Mouse (Mus musculus) kidney, postnatal 14 days (tissue): ENCODE results near the gene Tcerg1l.

Experiments
- DNase-seq: peaks from one replicate; pipeline ENCODE4 v3.0.0; 2022; ENCODE audit warnings: mixed read lengths

The Tcerg1l gene

DNA sequence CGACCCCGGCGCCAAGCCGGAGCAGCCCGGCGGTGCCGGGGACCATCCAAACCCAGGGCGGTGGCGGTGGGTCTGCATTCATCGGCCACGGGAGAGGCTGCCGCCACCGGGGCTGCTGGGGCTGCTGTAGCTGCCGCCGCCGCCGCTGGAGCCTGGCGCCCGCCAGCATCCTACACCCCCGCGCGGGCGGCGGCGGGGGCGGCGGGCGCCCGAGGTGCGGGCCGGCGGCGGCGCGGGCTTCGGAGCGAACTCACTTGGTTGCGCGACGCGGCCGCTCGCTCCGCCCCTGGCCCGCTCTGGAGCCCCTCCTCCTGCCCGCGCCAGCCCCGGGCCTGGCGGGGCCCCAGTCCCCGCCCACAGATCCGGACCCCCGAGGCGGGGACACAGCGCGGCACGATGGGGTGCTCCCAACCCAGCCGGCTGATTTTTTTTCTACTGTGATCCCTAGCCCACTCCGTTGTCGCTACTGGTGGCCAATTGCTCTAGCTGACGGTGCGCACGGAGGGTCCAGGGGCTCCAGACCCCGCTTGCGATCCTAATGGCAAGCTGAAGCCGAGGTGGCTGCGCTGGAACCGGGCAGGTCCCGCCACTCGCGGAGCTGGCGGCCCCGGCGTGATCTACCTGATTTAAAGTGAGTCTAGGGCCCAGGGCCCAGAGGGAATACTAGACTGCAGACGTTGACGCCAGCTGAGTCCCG, at the start of gene Tcerg1l:
Tcerg1l (minus strand) TSS at position 246 of the 697 bp plus-strand sequence.
- peak; percentile 10 for DNase-seq

DNA sequence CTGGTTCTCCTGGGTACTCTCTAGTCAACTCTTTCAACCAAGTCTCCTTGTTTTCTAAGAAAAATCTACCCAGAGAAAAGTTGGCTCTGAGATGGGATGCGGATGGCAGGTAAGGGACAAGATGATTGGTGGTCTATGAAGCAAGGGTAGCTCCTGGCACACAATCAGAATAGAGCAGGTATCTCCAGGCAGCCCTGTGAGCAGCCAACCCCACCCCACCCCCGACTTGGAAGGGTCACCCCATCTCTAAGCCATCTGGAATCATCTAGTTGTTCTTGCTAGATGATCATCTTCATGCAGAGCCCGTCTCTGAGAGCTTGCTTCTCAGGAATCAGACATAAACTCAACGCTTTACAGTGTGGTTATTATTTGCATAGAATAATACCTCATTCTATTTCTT, 44.6 kb upstream of the Tcerg1l start:
- no peak for DNase-seq

DNA sequence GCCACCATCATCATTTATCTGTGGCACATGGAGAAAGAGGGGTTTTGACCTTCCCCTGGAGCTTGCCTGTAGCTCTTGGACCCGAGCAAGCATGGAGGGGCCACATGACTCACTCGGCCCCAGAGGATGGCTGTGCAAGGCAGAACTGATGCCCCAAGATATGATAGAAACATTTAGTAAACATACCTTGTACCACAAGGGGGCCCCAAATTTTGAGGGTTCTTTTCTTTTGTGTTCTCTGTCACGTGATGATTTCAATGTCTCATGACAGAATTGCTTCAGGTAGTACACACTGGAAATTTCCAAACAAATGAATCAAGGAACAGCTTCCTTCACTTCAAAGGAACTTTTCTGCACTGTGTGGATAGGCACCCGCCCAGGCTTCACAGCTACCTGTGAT, 35.0 kb upstream of the Tcerg1l start:
- no peak for DNase-seq

DNA sequence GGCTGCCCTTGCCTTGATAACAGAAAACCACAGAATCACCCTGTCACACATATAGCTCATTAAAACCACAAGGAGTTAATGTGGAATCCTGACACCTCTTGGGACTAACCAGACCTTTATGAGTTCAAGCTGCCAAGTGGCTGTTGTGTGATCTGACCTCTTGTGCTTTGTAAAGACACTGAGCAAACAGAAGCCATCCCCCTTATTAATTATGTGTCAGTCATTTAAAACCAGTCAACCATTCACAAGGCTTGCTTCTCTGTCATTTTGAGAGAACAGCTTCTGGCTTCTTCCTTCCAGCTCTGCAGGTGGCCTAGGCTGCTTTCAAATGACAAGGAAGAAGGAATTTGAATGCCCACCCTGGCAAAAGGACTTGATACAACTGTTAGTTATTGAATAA, 33.9 kb upstream of the Tcerg1l start:
- no peak for DNase-seq

DNA sequence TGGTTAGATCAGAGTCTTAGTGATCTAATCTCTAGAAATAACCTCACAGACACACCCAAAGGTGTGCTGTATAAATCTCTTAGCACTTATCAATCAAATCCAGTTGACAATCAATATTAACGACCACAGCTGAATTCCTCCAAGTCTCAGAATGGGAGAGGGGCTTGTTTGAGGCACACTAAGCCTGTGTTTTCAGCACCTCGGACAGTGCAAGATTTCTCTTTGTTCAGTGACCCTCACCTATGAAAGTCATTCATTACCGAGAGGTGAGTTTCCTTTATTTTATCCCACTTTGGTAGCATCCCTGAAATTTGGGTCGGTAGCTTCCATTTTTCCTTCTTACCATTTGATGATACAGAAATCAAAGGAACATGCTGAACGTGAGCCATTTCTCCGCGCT, 32.4 kb upstream of the Tcerg1l start:
- no peak for DNase-seq

DNA sequence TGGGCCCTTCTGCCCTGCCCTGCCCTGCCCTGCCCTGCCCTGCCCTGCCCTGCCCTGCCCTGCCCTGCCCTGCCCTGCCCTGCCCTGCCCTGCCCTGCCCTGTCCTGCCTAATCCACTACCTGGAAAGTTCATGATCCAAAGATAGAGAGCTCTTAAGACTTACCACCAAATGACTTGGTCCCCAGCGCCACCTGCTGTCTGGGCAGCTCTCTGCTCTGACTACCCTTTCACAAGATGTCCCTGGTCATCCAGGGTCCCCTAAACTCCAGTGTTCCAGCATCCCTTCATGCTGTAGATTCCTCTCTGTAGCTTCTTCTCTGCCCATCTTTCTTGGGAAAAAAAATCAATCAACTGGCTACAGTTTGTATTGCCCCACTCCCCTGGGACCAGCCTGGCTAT, 31.3 kb upstream of the Tcerg1l start:
- DNase-seq, result peak; percentile 41

DNA sequence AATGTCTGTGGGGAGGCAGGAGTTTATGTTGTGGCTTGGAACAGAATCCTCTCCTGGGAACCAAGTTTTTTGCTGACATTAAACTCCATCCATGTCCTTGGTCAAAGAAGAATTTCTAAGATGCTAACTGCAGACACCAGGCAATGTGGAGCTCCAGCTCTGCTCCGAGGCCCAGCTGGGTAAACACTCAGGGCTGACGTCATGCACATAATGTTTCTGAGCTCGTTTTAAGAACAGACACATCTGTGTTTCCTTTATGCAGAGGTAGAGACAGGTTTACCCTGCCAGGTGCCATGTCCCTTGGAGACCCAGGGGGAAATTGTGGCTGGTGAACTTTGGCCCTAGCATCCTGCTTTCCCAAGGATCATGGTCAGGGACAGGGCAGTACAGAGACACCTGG, 29.9 kb upstream of the Tcerg1l start:
- DNase-seq, result no peak

DNA sequence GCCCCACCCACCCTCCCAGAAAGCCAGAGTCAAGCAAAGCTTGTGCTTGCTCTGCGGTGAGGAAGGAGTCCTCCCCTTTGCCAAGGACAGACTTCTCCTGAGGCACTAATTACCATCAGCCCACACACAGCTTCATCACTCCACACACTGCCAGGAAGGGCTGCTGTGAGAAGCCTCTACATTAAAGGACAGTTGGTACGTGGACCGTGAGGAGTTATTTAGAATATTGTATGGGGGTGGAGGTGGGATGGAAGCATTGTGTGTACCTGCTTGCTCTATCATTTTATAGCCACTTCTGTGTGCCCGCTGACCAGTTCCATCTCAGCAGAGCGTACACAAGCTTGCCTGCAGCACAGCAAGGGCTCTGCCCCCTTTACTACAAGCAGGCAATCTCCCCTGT, 16.0 kb upstream of the Tcerg1l start:
- DNase-seq, result no peak

DNA sequence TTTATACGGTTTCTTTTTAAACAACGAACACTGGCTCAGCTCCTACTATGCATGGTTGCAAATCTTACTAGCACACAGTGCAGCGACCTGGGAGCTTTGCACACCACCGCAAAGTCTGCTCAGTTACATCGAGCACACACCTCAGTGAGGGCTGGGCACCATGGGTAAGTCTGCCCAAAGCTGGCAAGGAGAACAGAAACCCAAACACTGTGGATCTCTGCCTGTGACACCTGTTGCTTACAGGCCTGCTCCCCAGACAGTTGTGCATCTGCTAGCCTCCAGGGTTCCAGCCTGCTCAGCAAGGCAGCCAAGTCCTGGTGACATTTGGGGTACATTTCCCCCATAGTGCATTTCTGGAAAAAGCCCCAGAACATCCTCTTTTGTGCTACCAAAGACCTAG, 4.1 kb upstream of the Tcerg1l start:
- DNase-seq, result no peak

DNA sequence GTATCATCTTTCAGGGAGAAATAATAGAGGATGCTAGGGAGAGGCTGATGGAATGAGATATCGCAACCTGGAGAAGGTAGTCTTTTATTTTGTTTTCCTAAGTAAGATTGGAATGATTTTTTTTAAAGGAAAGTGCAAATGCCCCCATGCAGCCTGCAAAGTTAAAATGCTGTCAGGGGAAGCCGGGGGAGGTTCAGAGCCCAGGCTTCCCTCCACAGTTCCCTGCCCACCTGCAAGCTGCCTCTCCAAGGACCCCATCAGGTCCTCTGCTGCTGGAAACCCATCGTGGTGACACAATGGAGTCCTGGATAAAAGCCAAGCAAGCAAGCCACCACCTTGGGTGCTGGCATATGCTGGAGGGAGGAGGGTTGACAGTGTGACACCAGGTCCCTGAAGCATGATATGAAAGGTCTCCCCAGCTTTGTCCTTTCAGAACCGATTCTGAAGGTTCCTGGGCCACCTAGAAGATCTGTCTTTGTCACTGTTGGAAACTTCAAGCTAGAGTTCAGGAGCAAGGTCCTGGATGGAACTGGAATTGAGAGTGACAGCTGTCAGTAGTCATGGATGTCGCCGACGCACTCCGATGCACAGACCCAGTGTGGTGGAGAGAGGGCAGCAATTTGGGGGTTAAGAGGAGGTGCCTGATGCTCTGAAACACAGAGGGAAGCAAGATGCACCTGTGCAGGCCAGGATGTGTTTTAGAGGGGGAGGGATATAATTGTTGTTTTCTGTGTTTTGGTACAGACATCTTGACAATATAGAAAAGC, 3.2 kb upstream of the Tcerg1l start:
- no peak for DNase-seq

DNA sequence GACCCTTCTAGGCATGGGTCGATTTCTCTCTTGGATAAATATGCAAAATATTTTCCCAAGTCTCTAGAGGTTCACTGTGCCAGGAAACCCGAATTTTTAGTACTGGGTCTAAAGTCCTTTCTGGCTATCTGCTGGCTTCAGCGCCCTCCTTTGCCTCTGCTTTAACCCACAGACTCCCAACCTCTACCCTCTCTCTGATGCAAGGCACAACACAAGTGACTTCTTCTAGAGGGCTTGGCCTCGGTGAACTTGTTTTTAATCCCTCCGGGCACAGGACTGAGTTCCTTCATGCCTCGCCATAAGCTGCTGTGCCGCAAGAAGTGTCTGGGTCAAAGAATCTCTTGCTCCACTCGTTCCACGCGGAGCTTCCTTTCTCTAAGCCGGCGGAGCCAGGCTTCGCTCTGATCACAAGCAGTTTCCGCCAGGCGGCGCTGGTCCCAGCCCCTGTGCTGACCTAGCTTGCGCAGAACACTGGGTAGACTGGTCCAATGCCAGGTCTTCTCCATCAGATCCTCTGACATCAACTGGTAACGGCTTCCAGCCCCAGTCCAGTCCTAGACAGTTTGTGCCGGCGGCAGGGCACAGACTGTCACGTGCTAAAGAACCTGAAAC, 758 bp upstream of the Tcerg1l start:
- DNase-seq, result peak; percentile 46

DNA sequence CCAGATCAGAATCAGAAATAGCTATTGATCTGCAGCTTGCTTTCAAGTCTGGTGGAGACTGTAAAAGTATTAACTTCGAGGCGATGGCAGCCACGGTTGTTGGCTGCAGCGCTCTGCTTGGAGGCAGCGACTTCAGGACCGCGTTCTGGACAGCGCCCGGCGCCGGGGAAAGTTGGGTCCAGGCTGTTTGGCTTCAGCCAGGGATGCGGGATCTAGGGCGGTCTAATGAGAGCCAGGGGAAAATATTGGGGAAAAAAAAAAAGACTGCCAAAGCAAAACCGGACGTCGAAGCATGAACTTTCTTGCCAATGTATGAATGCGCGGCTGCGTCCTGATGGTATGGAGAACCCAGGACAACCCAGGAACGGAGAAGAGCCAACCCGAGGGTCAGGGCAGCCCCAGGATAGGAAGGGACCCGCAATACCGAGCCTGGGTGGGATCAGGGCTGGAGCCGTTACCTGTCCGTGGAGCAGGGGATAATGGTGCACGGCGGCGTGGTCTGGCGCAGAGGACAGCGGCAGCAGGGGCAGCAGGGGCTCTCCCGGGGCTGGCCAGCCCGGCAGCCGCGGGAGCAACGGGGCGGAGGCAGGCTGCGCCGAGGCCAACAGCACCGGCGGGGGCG, 556 bp downstream of the Tcerg1l start:
- peak; percentile 62 for DNase-seq

DNA sequence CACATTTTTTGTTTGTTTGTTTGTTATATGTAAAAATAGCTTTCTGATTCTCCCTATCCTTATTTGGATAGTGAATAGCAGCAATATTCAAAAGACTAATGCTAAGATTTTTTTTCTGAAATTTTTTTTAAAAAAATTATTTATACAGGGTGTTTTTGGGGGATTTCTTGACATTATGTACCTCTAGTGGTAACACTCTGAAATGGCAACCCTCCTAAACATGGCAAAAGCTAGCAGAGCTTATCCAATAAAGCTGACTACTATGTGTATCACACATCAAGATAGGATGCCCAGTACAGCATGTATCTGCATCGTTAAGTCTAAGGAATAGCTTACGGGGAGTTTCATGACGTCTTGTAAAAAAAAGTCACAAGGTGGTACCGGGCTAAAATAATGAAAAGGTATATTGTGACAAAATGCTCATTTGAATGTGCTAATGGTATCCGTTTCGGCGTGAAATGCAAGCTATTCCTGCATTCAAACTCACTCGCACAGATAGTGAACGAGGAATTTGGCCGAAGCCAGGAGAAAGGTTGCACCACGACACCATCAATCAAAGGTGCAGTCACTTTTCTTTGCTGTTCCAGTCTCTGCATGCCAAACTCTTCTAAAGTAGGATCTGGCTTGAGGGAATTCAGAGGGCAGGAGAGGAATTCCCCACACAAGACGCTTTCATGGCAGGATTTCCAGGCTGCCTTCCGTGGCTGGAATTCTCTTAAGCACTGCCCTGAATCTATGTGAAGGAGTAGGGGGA, 1.2 kb downstream of the Tcerg1l start:
- no peak for DNase-seq

DNA sequence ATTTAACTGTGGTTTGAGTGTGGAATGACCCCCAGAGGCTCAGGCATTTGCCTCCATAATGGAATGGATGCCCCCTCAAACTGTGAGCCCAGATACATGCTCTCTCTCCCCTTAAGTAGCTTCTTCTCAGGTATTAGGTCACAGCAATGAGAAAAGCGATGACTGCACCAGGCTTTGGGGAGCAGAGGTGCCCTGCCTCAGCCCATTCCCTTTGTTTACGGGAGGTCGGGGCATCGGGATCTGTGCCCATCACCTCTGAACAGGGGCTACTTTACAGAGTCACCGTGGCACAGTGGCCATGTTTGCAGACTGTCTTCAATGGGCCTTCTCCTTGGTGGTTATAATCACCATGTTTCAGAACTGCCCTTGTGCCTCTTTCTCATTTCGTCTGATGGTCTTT, 7.6 kb downstream of the Tcerg1l start:
- no peak for DNase-seq

DNA sequence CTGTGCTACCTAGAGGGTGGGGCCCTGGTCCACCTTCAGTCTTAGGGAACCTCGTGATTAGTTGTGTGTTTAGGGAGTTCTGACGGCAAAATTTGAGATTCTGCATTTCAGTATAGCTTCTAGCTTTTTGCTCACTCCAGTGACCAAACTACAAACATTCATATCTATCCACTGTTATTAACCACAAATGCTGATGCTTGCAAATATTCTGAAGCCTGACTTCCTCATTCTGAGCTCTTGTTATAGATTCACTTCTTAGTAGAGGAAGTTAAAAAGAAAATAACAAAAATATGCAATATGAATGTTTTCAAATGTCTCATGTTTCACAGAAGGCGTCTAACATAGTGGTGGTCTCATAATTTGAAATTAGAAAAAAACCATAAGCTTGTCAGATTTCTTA, 8.5 kb downstream of the Tcerg1l start:
- DNase-seq, result no peak

DNA sequence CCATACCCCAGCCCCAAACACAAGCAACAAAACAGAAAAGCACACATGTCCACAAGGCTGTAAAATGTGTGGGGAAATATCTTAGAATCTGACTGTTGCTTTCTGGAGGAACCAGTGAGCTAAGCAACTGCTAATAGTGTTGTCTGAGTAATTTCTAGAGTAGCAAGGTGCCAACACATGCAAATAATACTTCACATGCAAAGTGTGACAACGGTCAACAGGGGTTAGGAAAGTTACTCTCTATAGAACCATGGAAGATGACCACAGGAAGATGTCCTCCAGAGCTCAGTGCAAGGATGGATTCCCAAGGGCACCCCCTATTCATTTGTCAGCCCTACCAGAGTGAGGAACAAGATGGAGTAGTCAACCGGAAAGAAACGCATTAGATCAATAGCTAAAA, 18.3 kb downstream of the Tcerg1l start:
- DNase-seq, result no peak

DNA sequence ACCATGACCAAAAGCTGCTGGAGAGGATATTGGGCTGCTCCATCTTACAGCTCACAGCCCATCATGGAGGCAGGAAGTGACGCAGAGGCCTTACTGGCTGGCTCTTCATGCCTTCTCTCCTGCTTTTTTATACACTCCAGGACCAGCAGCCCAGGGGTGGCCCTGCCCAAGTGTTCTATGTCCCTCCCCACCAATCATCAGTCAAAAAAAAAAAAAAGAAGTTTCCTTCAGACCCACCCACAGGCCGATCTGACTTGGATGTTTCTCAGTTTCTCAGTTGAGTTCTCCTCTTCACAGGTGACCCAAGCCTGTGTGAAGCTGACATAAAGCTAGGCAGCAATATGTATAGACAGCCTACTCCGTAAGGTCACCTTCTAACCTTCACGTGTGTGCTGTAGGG, 19.0 kb downstream of the Tcerg1l start:
- no peak for DNase-seq

DNA sequence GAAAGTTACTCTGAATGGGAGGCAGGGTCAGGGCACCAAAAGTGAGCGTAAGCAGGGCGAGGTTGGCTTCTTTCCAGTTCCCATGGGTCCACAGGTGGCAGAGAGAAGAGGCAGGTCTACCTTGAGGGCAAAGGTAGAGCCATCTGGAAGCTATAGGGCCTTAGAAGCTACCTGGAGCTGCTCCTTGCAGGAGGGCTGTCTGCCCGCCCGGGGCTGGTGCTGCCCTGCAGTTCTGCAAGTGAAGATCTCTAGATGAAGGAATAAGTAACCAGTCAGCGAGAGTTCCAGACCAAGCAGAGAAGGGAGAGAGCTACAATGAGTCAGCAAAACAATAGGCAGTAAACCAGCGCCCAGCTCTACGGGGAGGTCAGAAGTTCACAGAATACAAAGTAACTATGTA, 22.0 kb downstream of the Tcerg1l start:
- DNase-seq, result peak; percentile 66

DNA sequence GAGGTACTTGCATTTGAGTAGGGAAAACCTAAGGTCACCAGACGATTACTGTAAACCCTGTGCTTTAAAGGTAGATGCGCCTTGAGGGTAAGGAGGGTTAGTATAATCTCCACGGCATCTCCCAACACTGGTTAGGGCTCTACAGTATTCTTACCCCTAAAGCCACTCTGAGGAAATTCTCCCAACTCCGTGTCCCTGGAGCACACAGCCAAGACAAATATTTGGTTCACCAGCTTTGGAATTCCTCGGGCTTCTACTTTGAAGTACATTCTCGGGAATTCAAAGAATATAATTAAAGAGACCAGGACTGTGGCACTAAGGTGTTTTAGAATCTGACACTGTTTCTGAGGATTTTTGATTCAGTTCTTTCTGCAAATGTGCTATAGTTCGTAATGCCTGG, 23.2 kb downstream of the Tcerg1l start:
- DNase-seq, result no peak

DNA sequence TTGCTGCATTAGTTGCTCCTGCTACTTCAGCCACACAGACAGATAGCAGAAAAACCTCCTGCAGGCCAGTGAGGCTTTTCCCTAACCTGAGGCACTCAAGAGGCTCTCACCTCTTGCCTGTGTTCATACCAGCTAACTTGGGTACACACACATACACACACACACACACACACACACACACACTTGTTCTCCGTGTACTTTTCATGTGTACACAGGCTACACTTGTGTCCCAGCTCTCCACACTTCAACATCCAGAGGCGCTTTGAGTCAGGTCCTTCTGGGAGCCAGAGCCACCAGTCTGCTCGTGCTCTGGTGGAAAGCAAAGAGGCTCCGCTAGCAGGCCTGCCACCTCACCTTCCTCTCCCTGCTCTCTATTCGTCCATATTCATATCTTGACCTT, 24.0 kb downstream of the Tcerg1l start:
- DNase-seq, result no peak

DNA sequence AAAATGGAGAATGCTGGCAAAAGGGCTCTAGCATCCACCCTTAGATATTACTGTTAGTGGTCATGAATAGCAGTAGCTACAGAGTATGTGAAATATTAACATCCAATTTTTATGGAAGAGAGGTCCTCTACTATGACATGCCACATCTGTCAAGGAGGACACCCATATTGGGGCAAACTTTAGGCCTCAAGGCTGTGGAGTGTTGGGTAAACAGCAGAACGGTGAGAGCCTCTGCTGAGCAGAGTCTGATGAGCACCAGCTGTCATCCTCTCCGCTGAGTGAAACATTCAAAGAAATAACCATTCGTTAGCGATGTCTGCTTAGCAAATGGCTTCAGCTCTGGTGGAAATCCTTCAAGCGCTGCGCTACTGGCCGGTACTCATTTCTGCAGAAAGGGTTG, 30.0 kb downstream of the Tcerg1l start:
- DNase-seq, result no peak

DNA sequence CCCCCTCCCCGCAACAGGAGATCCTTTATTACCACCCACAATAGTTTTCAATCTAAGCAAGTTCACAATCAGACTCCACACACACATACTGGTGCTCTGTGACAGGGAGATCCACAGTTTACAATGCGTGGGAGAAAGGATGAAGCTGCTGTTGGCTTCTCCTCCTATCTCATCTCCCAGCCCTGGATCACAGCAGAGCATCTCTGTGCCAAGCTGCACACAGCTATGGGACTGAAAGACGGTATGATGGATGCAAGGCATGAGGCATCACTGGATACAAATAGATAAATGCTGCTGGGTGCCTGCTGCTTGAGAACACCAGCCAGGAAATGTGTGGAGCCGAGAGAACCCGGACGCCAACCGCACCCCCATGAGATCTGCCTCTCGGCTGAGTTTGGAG, 32.0 kb downstream of the Tcerg1l start:
- no peak for DNase-seq

DNA sequence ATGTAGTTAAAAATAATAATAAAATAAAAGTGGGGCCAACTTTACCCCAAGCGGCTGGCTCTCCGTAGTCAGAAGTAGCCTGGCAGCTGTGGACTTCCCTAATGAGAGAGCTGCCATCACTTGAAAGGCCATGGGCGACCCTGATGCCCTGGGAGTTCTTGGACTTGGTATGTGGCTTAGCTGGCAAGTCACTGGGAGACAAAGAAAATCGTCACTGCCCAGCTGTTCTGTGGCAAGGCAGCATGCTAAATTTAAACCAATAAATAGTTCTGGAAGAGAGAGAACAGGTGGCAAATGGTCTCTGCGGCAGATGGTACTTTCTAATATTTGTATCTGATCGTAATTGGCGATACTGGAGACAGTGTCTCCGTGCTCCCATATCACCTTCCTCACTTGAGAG, 40.1 kb downstream of the Tcerg1l start:
- DNase-seq, result no peak
